Mouse (Mus musculus): ENCODE measurements at regions not wholly inside any gene's neighbourhood (a gene's known extent, or its start where the extent isn't known, plus 50 kb on each side); places are given as distances from the start of the nearest gene placed in this dataset.

- TF ChIP-seq CTCF (IDR thresholded peaks at IDR 0.05; ENCODE audit: borderline replicate concordance, extremely low read depth, insufficient read depth, insufficient read length) = no peak
- TF ChIP-seq POLR2A (IDR thresholded peaks at IDR 0.05; ENCODE audit: borderline replicate concordance, extremely low read depth, insufficient read depth, insufficient read length, poor library complexity, severe bottlenecking) = no peak
Measured at GRCm38 (mm10) chr12:49975553-49975952, 590.6 kb downstream of the Gm43517 start.

Data from brain, embryonic 14.5 days (tissue).